Mouse (Mus musculus) thymus, adult 2 months (tissue): ENCODE results near the gene Tmem230.

Source experiments
- CTCF ChIP-seq: fragments of 200-500 bp; IDR thresholded peaks from 2 replicates; pipeline ENCODE4 v1.5.1; 2012; ENCODE audit warnings: mild to moderate bottlenecking, control low read depth, low read length, moderate library complexity, borderline replicate concordance; ENCODE audit not compliant: control insufficient read depth, poor library complexity, insufficient read depth; ENCODE audit errors: extremely low read depth
- POLR2A ChIP-seq: fragments of 200-500 bp; IDR thresholded peaks from 2 replicates; pipeline ENCODE4 v1.6.1; 2012; ENCODE audit warnings: mild to moderate bottlenecking, low read length, control low read depth, moderate library complexity; ENCODE audit not compliant: control insufficient read depth, poor library complexity, insufficient read depth; ENCODE audit errors: extremely low read depth

- no peak for TF ChIP-seq POLR2A
- TF ChIP-seq CTCF, result no peak
These were observed 13.4 kb downstream of the Tmem230 start for GRCm38 (mm10) chr2:132233985-132234765.
